Mouse (Mus musculus): Measurements from ENCODE around the gene Mpg.
A peak's percentile ranks its signal among the peaks of the same experiment; 100 is the strongest.

Mpg gene

GRCm38 (mm10) chr11:32226124-32226871, at the start of gene Mpg:
Gene Mpg, plus strand, starts transcription at chr11:32226505.
- DNase-seq: peak; percentile 94

- DNase-seq: peak; percentile 3
Measured at GRCm38 (mm10) chr11:32178506-32178905, 47.8 kb upstream of the Mpg start.

GRCm38 (mm10) chr11:32181246-32181645, 45.1 kb upstream of the Mpg start:
- DNase-seq: peak; percentile 3

- peak; percentile 83 for DNase-seq
Measured at GRCm38 (mm10) chr11:32181973-32182868, 44.1 kb upstream of the Mpg start.

- peak; percentile 6 for DNase-seq
Measured at GRCm38 (mm10) chr11:32184469-32184868, 41.8 kb upstream of the Mpg start.

GRCm38 (mm10) chr11:32186031-32186430, 40.3 kb upstream of the Mpg start:
- DNase-seq: peak; percentile 1

- peak; percentile 24 for DNase-seq
Measured at GRCm38 (mm10) chr11:32187256-32187655, 39.0 kb upstream of the Mpg start.

- peak; percentile 2 for DNase-seq
Measured at GRCm38 (mm10) chr11:32188881-32189280, 37.4 kb upstream of the Mpg start.

GRCm38 (mm10) chr11:32189434-32189833, 36.9 kb upstream of the Mpg start:
- DNase-seq: peak; percentile 3

- no peak for DNase-seq
Measured at GRCm38 (mm10) chr11:32190119-32190518, 36.2 kb upstream of the Mpg start.

GRCm38 (mm10) chr11:32190603-32191110, 35.6 kb upstream of the Mpg start:
- DNase-seq: no peak

- no peak for DNase-seq
Measured at GRCm38 (mm10) chr11:32193156-32193555, 33.1 kb upstream of the Mpg start.

- no peak for DNase-seq
Measured at GRCm38 (mm10) chr11:32194086-32194485, 32.2 kb upstream of the Mpg start.

GRCm38 (mm10) chr11:32194626-32195025, 31.7 kb upstream of the Mpg start:
- DNase-seq: peak; percentile 7

- peak; percentile 53 for DNase-seq
Measured at GRCm38 (mm10) chr11:32195867-32196540, 30.3 kb upstream of the Mpg start.

- DNase-seq: peak; percentile 13
Measured at GRCm38 (mm10) chr11:32196727-32197126, 29.6 kb upstream of the Mpg start.

GRCm38 (mm10) chr11:32197766-32198165, 28.5 kb upstream of the Mpg start:
- DNase-seq: peak; percentile 7

GRCm38 (mm10) chr11:32198256-32198955, 27.9 kb upstream of the Mpg start:
- DNase-seq: peak; percentile 44

- DNase-seq: peak; percentile 69
Measured at GRCm38 (mm10) chr11:32199230-32199629, 27.1 kb upstream of the Mpg start.

GRCm38 (mm10) chr11:32200075-32200601, 26.2 kb upstream of the Mpg start, which contains the start of gene Il9r:
Gene Il9r, minus strand, starts transcription at chr11:32200279.
- peak; percentile 77 for DNase-seq

GRCm38 (mm10) chr11:32200992-32201391, 25.3 kb upstream of the Mpg start:
- DNase-seq: peak; percentile 43
